Mouse (Mus musculus): Measurements from ENCODE around the gene Ehd3.
"Not testable (repeated sequence)": the region's sequence is repeated elsewhere in the genome, so short reads cannot be mapped to it uniquely, and the experiment has no call there.

Ehd3 gene

DNA sequence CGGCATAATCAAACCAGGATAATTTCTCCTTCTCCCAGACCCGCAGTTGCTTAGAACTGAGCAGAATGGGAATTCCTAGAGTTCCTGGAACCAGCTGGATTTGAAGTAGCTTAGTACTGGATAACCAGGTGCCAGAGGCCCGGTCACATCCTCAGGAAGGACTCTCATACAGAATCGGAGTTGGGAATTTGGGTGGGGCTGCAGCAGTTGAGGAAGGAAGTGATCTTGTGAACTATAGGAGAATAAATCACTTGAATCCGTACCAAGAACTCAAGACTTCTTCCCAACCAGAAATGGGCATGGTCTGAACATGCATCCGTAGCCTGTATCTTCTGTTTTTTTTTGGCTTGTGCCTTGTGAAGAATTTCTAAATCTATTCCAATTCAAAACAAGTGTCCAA lies 22.2 kb downstream of the Ehd3 start:
- no peak for DNase-seq (ENCODE audit: low spot score)

DNA sequence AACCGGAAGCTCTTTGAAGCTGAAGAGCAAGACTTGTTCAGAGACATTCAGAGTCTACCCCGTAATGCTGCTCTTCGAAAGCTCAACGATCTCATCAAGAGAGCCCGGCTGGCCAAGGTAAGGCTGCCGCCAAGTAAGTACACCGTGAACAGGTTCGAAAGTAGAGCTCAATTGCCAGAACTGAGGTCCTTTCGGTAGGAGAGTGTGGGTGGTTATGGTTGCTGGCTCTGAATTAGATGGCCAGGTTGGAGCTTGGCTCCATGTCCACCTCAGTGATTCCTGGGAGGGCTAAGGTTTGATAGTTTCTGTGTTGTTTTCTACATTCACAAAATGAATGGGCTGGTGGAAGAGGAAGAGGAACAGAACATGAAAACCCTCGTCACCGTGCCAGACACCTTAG lies 23.5 kb downstream of the Ehd3 start:
- DNase-seq (ENCODE audit: low spot score), result no peak

DNA sequence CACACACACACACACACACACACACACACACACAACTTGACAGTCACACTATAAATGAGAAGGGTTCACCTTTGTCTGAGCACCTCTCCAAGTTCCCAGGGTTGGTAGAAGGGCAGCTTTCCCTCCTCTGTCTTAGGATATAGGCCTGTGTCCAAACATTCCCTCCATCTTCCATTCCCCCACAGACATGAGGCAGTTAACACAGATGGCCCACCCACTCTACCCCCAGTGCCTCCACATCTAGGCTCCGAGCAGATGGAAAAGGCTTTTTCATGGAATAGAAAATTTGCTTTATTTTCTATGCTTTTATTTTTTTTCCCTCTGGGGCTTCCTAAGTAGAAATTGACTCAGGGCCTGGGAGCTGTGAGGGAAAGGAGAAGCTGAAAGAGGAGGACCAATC lies 26.6 kb downstream of the Ehd3 start:
- no peak for DNase-seq (ENCODE audit: low spot score)

DNA sequence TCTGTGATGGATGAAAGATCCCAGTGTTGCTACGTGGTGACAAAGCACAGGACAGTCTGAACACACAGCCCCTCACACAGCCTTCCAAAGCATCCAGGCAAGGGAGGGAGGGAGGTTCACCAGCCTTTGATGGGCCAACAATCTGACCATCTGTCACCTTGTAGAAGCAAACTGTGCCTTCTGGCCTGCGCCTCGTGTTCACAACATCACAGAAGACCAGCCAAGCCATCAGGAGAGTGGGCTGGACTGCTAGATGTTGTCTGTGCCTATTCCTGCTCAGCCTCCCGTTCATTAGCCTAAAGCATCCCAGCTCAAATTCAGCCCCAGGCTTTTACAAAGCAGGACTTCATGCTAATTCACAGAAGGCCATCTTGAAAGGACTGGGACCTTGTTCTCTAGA lies 27.5 kb downstream of the Ehd3 start:
- DNase-seq (ENCODE audit: low spot score), result no peak

DNA sequence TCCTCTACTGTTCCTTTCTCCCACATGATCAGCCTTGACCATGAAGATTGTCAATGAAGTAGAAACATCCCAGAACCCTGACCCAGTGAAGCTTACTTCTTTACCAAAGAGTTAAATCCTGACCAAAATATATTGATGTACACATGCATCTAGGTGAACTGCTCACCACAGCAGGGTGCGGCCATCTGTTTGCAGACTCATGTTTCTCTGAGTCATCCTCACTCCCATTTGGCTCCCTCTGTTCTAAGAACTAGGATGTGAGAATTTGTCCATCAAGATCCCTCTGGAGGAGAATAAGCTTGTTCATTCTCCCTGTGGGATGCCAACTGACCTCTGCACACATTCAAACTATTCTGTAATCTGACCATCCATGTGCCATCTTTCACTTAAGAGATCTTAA lies 29.0 kb downstream of the Ehd3 start:
- no peak for DNase-seq (ENCODE audit: low spot score)

DNA sequence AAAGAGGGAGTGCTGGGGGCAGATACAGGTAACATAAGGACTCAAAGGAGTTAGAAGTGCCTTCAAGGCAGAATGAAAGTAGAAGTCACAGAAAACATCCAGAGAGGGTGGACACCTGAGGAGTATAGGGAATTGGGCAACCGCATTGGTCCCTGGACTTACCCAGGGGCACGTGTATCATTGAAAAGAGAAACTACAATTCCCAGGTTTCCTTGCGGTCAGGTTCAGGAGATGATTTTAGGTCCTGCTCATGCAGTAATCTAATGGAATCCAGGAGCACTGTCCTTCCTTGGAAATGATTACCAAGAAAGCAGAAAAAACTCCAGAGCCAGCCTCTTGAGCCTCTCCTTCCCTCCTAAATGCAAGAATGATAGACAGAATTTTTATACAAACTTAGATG lies 29.5 kb downstream of the Ehd3 start:
- no peak for DNase-seq (ENCODE audit: low spot score)

DNA sequence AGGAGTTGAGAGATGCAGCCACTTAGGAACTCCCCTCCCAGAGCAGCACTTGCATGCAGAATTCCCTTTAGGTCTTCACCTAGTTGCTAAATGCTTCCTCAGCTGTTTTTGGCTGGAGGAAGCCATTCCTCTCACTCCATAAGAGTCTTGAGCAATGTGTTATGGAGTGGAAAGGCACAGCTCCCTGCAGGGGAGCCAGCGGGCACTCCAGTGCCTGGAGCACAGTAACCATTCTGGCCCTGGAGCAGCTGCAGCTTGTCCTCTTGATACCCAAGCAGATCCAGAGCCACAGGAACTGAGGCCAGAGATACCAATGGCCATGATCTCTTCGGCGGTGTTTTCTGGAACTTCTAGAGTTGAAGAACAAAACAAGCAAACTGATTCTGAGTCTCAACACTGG lies 32.7 kb downstream of the Ehd3 start:
- no peak for DNase-seq (ENCODE audit: low spot score)

DNA sequence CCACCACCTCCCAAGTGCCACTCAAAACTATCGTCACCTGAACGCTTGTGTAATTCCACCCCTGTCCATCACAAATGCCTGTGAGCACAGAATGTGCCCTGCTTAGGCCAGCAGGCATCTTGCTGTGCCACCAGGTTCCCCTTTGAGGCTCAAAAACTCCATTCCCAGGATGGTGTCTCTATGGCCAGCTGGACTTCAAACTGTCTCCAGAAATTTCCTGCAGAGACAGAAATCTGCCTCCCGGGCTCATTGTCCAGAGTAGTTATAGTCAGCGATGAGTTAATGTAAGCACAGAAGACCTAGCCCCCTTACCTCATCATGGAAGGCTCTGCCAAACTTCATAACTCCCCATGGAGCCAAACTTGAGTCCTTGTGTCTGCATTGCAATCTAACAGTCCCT lies 33.3 kb downstream of the Ehd3 start:
- no peak for DNase-seq (ENCODE audit: low spot score)

DNA sequence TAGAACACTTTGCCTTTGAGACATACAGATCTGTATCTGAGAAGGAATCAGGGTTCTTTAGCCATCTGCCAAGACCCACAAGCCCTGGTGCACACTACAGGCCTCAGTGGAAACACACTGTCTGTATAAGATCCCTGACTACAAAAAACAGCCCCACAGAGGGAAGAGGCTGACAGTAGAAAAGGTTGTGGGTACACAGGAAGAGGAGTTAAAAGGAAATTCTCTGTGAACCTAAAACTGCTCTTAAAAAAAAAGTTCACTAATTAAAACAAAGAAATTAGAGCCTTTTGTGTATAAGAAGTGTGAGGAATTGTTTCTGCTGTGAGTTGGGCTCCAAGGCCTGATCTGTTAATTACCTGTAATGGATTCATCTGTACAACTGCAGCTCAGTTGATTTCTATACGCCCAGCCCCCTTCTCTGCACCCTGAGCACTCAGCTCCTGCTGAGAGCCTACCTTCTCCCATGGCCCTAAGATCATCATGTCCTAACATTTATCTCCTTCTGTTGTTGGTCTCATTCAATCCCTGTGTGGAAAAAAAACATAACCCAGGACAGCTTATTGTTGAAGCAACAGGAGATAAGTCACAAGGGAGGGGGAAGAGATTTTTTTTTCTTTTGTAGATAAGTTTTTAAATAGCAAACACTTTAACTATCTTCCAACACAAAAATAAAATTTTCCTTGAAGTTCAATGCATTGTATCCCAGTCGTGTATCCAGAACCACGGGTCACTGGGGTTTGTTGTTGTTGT lies 35.3 kb downstream of the Ehd3 start:
- DNase-seq (ENCODE audit: low spot score), result no peak

DNA sequence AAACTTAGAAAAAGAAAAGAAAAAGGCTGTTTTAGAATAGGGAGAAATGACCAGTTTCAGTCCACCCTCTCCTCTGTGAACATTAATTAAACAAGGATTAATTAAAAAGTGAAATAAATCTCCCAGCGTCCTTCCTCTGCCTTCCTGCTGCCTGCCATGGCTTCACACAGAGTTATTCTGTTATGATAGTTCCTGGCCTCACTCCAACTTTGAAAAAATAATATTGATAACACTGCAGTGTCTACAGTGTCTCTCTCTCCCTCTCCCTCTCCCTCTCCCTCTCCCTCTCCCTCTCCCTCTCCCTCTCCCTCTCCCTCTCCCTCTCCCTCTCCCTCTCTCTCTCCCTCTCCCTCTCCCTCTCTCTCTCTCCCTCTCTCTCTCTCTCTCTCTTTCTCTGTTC lies 35.9 kb downstream of the Ehd3 start:
- DNase-seq (ENCODE audit: low spot score), result not testable (repeated sequence)

DNA sequence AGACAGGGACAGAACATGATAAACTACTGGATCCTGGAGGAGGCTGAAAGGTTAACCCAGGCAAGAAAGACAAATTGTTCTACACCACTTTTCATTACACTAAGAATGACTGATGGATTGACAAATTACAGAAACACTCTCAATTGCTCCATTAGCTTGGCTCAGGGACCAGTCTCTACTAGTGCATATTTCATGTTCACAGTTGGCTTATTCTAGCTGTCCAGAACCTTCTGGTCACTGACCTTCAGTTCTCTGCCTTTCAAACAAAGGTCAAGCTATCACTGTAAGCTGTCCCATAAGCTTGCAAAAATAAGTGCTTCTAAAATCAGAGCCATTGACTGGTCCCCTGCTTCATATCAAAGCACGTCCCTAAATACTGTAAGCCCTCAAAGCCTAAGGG lies 39.0 kb downstream of the Ehd3 start:
- DNase-seq (ENCODE audit: low spot score), result no peak

DNA sequence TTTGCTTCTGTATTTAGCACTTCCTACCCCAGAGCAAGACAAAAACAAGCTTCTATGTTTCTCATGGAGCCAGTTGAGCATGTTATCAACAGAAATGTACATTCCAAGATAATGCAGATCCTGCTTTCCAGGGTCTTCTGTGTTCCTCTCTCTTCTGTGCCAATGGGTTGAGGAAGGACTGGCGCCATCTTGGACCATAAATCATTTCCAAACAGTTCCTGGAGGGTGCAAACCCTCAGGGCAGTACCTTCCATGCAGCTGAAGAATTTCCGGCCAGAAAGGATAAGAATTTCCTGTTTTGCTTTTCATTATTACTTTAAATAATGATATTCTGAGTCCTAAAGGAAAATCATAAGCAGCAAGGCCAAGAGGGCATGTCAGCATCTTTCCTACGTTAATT lies 41.7 kb downstream of the Ehd3 start:
- no peak for DNase-seq (ENCODE audit: low spot score)

DNA sequence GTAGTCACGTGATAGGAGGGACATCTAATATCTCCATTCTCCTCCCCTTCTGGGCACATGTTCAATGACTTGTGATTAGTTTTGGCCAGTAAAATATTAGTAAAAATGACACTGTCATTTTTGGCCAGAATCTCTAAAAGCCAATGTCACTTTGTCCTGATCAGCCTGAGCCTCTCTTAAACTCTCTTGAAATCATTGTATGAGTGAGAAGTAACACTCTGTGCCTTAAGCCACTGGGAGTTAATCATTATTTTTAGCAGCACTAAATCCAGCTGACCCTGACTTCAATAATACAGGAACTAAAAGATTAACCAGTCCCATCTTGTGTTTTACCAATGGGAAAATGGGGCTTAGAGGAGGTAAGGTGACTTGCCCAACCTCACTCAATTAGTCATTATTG lies 43.5 kb downstream of the Ehd3 start:
- no peak for DNase-seq (ENCODE audit: low spot score)

DNA sequence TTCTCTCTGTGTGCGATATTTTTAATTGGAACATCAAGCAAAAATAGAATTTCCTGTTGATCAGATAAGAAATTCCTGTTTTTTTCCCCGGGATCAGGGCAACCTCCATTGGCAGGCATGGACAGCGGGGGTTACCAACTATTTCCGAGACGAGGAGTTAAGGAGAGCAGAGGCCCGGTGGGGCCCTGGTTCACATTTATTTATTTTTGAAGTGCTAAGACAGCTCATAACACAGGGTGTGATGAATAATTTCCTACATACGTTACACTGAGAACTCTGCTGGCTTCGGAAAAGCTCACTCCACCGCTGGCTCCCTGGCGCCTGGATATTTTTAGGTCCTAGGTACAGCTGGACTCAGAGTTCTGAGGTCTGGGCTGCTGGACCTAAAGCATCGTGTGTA lies 49.1 kb downstream of the Ehd3 start:
- no peak for DNase-seq (ENCODE audit: low spot score)

DNA sequence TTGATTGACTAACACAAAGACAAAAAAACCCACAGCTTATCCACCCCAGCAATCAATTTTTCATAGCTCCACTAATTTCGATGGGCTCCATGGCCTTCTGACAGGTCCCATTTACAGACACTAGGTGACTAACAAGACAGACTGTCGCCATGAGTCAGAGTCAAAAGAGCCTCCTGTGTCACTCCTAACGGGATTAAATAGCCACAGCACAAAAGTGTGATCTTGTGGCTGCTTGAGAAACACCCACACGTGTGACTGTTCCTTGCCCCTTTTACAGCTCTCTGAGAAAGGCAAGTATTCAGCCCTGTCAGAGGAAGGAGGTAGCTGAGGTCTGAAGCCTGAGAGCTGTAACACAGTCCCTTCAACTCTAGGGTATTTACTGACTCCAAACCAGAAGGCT lies 49.8 kb downstream of the Ehd3 start:
- no peak for DNase-seq (ENCODE audit: low spot score)

DNA sequence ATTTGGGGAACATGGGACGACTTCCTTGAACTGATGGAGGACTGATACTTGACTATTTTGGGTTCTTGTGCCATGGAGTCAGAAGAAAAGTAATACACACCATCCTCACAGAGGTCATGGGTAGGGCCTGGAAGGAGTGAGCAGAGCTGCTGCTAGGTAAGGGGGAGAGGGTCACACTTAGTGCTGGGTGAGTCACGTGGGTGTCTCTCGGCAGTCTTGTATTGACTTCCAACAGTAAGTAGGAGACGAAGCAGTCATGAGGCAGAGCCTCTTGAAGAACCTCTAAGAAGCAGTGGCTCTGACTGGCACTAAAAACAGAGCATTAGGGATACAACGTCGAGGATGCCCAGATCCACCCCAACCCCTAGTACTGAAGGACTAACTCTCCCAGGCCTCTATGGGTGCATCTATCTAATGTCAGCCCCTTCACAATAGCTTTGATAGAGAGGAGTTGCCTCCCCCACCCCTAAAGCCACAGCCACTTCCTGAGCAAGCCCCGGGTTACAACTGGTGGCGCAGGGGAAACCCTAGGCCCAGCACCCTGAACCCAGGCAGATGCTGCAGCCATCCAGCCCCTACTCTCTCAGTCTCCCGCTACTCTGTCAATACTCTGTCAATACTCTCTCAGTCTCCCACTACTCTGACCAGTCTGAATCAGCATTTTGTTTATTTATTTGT lies 65.2 kb downstream of the Ehd3 start:
- no peak for DNase-seq (ENCODE audit: low spot score)

DNA sequence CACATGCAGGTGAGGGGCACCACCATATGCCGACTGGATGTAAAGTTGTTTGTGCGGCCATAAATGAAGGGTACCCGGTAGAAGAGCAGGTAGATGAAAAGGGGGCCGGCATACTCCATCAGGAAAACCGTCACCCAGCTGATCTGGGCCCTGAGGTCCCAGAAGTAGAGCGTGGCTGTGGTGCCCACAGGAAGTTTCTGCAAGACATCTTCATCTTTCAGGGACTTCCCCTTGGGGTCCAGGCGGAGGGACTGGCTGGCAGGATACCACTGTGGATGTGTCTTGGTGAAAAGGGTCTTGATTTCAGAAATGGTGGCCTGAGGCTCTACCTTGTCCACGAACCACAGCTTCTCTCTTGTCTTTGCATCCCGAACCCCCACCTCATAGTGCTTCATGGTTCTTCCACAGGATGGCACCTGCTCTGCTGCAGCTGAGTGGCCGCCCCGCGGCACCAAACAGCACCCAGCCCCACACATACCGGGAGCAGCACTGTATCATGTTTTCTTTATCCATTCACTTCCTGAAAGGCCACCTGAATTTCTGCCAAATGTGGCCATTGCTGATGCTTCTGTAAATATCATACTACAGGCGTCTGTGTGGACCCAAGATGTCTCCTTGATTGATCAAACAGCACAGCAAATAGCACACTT lies 67.1 kb downstream of the Ehd3 start:
- DNase-seq (ENCODE audit: low spot score), result no peak

DNA sequence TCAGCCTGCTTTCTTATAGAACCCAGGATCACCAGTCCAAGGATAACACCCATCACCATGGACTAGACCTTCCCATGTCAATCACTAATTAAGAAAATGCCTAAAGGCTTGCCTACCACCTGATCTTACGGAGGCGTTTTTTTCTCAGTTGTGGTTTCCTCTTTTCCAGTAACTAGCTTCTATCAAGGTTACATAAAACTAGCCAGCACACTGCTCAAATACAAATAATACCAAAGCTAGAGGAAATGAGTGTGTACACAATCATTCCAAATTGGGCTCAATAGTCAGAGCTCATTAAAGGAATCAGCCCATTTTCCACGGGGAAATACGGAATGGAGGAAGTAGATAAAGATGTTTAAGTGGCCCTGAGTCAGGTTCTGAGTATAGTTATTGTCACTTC lies 71.3 kb downstream of the Ehd3 start:
- DNase-seq (ENCODE audit: low spot score), result no peak

DNA sequence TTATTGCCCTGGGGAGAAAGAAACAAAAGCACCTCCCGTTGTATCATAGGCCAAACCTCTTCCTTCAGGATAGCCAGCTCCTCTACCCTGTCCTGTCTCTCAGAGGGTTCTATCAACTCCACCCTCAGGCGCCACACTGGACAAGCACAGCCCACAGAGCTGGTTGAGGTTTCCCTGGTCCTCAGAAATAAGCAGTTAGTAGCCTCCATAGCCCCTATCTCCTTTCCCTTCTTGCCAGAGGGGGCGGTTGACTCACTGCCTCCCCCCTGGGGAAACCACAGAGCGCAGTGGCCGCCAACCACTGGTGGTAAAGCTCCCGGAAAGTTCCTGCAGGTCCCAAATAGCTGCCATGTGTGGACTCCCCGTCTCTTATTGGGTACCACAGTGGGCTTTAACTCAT lies 71.7 kb downstream of the Ehd3 start:
- no peak for DNase-seq (ENCODE audit: low spot score)

DNA sequence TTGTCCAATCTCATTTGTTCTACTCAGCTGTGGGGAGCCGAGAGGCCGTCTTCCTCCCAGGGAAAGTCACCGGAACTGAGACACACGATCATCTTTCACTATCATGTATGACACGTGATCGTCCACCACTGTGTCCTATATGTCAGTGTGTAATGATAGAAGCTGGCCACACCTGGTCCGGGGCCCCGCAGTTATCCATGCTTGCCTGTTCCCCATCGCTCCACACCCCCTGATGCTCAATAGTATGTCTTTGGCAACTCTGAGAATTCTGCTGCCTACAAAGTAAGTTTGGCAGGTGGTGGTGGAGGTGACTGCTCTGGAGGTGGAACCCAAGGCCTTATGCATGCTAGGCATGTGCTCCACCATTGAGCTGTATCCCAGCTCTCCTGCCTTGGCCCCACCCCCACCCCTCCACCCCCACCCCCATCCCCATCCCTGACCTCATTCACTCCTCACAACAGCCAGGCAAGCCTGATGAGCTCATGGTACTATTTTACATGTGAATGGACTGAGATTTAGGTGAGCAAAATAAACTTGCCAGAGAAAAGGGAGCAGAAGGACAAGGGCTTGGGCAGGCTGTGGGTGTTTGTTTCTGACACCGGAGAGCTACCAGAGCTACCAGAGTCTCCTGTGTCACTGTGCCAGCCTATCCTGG lies 75.5 kb downstream of the Ehd3 start:
- DNase-seq (ENCODE audit: low spot score), result no peak

DNA sequence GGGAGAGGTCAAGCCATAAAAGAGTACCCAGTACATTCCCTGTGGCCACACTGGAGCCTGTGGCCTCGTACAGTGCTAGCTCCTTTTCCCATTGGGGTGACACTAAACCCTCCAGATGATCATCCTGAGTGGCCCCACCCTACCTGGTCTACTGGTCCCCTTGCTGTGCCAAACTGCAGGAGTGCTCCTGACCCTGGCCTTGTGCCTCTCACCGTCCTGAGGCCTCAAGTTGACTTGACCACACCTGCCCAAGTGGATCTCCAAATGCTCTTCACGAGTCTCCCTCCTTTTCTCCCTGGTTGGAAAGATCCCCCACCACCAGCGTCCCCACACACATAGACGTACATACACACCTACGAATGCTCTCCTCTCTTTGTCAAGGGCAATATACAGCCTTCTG lies 76.4 kb downstream of the Ehd3 start:
- DNase-seq (ENCODE audit: low spot score), result no peak

DNA sequence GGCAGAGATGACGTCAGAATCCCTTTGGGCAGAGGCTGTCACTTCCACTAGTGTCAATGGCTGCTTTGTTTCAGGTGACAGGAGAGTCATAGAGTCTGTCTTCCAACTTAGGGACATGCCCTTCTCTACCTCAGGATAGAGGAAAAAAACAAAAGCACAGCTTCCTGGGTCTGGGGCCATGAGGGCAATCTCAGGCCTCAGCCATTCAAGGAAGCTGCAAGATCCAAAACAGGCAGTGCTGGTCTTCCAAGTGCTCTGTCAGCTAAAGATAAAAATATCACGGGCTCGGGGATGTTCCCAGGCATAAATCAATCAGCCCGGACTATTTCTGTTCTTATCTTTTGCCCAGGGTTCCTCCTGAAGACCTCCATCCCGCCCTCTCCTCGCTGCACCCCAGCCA lies 77.4 kb downstream of the Ehd3 start:
- no peak for DNase-seq (ENCODE audit: low spot score)

All from retina, embryonic 14.5 days (tissue).